Mouse (Mus musculus) left cerebral cortex, adult 18-20 months (tissue): ENCODE measurements at regions not wholly inside any gene's neighbourhood (a gene's known extent, or its start where the extent isn't known, plus 50 kb on each side); places are given as distances from the start of the nearest gene placed in this dataset.
A peak's percentile ranks its signal among the peaks of the same experiment; 100 is the strongest.

ENCODE experiments used
- DNase-seq, 2 experiments: peaks; one replicate each; pipeline ENCODE4 v3.0.0; 2021 to 2022; ENCODE audit warnings: low spot score in 2 of 2, mixed read lengths in 1 of 2

DNA sequence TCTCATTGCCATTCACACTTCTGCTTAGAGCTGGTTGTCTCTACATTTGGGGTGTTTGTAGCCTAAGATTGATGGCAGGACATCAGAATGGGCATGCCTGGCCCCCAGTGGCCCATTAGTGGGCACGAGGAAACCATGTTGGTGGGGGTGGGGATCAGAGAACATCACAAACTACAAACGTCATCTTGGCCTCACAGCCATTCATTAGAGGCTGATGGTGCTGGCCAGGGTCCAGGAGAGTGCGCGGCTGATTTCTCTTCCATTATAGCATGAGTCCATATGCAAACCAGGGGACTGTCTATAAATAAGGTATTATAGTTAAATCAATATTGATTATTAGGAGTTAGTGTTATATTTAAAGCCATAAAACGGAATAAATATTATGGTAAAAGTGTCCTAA lies 67.9 kb downstream of the 3100002H09Rik start:
- no peak for DNase-seq

DNA sequence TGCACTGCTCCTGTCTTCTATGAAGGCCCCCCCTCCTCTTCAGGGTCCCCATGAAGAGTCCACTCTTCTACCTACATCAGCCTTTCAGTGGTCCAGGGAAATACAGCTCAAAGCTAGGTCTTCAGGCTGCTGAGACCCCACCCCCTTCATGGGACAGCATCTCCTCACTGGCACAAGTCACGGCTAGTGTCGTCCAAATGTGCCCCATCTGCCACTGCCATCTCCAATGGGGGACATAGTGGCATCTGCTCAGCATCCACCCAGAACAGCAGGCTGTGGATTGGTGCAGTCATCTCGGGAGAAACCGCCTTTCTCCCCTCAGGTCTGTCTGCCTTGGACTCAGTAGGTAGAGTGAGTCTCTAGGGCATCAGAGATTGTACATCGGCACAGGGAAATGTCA lies 72.1 kb downstream of the 3100002H09Rik start:
- no peak for DNase-seq

DNA sequence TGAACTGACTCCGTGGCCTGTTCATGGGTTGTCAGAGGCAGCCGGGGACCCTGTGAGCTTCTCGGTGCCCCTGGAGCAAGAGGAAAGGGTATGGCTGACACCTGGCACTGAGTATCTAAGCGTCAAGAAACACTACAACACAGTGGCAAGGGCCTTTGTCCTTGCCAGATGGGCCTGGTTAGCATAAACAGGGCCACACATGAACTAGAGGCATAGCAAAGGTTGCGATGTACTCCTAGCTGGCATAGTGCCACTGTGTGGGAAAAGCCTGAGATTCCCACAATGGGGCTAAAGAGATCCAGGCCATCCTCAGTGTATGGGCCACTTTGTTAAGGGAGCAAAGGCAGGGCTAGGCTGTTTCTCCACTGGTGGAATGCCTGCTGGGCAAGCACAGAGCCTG lies 72.9 kb downstream of the 3100002H09Rik start:
- no peak for DNase-seq

DNA sequence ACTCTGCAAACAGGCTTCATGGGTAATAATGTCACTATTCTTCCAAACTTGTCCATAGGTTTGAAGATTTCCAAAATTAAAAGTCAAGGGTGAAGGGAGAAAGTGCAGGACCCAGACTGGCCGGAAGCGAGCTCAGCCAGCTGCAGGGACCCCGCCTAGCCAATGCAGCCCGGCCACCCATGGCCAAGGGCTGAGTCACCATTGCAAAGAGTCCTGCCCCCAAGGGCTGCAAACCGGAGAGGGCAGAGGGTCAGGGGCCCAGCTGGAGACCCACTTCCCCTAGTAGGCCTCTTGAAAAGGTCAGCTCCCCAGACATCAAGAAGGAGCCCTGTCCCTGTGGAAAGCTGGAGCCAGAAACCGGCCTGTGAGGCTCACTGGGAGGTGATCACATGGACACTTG lies 77.0 kb downstream of the 3100002H09Rik start:
- no peak for DNase-seq

DNA sequence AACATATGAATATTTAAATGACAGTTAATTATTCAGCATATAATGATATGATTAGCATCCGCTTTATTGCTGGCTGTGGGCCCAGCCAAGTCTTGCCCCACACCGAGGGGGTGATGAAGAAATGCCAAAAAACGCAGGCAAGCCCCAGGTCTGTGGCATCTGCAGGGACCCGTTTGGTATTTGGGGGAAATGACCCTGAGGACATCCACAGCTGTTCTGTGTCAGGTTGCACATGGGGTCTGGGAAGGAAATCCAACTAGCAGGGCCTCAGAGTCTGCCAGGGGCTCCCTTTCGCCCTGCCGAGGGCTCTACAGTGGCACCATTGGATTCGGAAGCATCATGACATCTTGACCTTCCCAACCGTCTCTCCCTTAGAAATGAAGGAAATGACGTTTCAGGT lies 80.0 kb downstream of the 3100002H09Rik start:
- no peak for DNase-seq

DNA sequence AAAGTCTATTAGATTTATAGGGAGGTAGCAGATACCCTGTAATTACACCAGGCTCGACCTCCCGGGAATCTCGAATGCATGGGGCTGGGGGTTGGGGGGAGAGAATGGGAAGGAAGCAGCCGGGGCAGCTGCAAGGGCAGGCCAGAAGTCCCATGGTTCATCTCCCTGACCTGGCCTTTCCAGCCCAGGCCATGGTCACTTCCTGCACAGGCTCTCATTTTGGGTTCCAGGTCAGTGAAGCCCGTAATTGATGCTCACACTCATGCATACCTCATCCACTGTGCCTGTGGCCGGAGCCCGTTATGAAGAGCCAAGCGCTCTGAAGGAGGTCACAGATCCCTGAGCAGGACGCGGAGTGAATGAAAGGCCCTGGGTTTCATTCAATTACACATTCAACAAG lies 83.8 kb downstream of the 3100002H09Rik start:
- DNase-seq = no peak

DNA sequence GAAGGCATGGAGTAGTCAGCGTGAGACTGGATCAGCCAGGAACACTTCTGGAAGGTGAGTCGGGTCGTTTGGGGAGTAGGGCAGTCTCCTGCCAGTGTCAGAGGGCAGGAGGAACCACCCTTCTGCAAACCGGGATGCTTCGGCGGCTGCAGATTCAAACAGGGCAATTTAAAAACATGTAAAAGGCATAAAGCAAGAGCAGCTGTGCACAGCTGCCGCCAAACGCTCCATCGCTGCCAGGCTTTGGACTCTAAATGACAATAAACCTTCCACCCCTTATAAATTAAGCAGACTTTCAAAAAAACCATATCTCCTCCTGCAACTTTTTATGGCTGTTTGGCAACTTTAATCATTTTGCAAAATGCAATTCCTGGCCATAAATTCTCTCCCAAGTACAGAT lies 84.2 kb downstream of the 3100002H09Rik start:
- DNase-seq = no peak

DNA sequence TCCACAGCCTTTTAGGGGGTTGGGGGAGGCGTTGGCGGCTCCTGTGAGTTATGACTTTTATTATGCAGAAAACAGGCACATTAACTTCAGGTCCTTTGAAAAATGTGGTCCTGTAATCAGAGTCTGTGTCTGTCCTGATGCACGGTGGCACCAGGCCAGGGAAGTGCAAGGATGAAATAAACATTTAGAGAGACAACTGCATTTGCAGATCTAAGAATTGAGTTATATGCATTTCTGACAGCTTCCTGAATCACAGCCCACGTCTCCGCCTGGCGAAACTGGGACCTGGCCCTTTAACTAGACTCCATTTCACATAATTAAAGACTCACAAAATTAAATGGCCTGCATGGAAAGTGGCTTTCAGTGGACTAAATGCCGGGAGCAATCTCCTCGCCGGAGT lies 90.3 kb downstream of the 3100002H09Rik start:
- DNase-seq = no peak

DNA sequence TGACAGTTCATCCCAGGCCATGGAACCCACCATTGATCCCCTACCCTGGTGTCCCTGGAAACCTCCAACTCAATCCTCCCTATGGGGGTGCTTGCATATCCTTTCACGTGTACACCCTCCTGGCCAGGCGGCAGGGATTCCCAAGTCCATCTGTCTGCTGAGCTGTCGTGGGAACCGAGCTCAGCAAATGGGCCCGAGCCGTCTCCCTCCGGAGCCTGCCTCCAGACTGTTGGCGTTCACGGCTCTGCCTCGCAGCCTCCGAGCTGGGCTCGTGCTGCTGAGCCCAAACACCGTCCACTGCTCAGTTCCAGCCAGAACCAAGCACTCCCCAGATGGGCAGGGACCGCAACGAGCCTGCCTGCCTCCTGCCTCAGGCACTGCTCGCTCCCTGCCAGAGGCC lies 98.8 kb downstream of the 3100002H09Rik start:
- peak; percentile 12 to 54 for DNase-seq

DNA sequence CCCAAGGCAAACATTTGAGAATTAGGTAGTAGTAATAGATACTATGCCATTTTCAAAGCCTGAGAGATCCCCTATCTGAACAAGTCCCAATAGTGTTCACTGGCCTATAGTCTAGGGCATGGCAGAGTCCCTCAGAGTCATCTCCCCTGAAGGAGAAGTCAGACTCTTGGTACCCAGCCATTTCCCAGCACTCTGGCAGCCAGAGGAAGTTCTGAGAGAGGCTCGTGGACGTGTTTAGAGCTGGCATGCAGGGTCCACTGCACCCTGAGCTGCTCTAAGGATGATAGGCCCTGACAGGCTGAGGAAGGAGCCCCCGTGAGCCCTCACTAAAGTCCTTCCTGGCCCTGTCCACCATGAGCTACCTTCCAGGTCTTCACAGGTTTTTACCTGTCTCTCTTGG lies 99.8 kb downstream of the 3100002H09Rik start:
- DNase-seq = no peak

DNA sequence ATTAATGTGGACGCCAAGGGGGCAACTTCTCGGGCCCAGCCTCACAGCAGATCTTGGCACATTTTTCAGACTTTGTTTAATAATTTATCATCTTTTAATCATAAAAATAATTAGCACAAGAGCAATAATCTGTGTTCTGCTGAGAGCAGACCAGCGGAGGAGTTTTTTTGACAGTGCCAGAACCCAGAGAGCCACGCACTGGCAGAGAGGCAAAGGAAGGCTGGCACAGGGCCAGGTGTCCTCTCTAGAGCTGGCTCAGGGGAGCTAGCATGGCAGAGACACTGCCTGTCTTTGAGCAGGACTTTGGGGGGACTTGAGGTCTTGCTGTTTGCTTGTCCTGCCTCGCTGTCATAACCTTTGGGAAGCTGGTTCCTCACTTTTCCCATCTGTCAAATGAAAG lies 100.9 kb downstream of the 3100002H09Rik start:
- peak; percentile 15 to 29 for DNase-seq

DNA sequence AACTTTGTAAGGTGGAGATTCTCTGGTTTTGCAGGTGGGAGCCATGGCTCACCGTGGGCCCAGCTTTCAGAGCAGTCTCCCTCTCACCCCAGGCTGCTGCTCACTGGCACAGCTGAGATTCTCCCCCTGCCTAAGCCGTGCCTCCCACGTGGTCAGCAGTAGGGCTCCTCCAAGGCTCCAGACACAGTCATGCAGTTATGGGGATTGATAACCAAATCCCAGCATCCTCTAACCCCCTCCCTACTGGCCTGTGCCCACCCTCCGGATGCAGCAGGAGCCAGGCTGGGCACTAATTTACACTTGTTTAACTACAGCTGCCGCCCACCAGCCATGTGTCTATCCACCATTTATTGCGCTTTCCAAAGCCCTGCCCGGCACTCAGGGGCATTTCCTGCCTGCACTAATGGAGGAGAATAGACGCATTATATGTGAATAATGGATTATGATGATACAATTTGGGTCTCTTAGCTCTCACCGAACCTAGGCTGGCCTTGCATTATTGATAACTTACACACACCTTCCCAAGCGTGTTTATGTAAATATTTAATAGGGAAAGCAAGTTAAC lies 104.4 kb downstream of the 3100002H09Rik start:
- DNase-seq = peak in 1 of 2 experiments; percentile 5

DNA sequence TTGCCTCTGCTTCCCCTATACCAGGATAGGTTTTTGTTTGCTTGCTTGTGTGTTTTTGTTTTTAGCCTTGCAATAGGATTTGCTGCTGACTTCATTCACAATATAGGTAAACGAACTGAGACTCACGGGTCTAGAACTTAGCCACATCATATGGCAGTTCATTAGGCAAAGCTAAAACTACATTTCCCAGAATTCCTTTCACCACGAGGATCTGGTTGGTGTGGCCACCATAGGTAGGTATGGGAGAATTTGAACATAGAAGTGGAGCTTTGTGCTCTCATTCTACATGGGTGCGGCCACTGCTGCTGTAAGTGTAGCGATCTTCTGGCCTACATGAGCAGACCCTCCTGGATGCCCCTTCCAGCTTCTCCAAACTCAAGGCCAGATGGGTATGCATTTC lies 108.8 kb downstream of the 3100002H09Rik start:
- DNase-seq = no peak

DNA sequence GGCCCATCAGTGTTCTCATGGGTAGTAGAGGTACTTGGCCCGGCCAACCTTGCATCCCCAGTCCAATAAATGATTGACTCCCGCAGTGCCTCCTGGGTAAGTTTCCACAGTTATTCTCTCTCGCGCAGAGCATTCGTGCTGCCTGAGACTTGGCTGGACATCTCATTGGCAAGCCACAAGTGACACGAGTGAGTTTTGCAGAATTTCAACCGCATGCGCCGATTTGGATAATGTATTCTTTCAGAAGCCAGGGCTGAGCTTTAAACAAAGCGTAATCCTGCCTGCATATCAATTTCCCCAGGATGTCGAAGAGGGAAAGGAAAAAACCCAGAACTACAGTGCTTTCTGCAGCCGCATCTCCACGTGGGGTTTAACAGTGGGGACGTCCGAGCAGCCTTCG lies 112.6 kb downstream of the 3100002H09Rik start:
- DNase-seq = peak; percentile 4 to 15

DNA sequence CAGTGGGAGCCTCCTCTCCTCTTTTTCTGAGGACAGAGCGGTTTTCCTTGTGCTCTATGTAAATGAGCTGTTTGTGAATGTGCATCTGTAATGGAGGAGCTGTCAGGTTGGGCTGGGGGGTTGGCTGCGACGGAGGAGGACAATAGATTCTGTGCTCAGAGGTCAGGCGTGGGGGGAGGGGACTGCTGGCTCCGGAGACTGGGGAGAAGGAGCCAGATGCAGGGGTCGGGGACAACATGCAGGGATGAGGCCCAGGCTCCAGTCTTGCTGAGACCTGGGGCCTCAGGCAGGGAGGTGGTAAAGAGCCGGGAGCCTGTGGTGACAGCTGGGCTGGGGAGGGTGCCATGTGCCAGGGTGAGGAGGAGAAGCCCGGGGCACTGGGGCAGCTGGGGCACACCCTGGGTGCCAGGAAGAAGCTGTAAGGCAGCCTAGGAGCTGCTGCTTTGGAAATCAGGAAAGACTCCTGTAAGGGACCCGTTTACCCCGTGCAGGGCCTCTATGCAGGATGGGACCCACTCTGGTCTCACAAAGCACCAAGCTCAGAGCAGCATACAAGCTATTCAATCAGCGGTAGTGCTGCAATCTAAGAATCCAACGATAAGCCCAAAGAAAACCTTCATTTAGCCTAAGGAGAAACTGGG lies 124.5 kb downstream of the 3100002H09Rik start:
- no peak for DNase-seq

DNA sequence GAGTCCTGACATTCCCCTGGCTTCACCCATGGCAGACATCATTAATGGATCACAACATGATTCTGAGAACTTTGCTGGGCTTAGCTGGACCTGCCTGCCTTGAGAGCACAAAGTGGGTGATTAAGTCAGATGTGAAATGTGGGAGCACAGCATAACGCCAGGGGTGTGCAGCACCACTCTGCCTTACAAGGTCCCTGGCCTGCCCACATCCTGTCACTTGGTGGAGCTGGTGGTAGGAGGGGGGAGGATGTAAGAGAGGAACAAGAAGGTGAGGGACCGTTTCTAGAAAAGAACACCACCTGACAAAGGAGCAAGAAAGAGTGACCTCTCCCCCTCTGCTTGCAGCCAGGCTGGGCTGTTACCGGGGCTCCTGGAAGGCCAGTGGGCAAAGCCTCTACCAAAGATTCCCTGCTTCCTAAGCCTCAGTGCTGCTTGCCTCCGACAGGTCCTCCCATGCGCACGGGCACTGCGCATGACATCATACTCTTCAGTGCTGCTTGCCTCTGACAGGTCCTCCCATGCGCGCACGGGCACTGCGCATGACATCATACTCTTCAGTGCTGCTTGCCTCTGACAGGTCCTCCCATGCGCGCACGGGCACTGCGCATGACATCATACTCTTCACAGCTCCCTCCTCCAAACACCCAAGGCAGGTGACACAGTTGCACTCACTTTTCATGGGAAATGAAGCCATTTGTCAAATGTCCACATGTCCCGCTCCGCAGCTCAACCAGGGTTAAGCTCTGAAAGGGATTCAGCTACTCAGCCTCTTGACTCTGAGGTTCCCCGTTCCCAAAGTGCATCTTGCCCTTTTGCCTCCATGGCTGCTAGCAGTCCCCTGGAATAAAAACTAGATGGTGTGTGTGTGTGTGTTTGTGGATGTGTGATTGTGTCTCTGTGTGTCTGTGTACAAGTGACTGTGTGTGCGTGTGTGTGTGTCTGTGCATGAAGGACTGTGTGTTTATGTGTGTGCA lies 125.7 kb downstream of the 3100002H09Rik start:
- DNase-seq = no peak

DNA sequence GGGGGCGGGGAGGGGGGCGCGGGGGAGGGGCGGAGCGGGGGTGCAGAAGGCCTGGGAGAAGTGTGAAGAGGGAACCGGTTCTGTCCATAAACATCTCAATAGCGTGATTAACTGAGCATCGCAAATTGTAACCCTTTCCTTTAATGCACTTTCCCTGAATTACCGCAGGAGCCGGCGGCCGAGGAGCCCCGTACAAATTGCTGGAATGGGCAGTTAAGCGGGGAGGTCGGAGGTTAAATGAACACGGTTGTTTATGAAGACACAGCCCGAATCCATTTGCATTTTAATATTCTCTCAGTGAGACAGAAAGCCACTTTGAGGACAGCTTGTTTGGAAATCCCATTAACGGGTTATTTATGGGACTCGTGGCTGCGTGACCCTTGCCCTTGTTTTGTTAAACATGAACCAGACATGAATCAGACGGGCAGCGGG lies 132.7 kb downstream of the 3100002H09Rik start:
- no peak for DNase-seq

DNA sequence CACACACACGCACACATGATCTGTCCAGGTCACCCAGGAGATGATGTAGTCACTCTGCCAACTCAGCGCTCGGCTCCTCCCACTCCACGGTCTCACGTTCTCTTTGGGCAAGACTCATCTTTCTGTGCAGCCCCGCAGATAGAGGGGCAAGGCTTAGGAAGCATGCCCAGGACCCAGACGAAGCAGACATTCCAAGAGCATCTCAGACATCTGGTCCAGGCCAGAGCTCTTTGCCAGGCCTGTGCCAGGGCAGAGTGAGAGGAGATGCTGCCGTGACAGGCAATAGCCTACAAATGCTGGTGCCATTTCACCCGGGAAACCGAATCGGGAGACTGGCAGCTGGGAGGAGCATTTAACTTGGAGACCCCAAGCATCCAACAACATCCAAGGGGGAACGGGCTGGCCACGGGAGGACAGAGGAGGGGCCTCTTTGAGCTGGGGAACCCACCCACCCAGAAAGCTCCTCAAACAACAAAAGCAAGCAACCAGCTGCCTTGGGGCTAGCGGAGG lies 133.2 kb downstream of the 3100002H09Rik start:
- no peak for DNase-seq

DNA sequence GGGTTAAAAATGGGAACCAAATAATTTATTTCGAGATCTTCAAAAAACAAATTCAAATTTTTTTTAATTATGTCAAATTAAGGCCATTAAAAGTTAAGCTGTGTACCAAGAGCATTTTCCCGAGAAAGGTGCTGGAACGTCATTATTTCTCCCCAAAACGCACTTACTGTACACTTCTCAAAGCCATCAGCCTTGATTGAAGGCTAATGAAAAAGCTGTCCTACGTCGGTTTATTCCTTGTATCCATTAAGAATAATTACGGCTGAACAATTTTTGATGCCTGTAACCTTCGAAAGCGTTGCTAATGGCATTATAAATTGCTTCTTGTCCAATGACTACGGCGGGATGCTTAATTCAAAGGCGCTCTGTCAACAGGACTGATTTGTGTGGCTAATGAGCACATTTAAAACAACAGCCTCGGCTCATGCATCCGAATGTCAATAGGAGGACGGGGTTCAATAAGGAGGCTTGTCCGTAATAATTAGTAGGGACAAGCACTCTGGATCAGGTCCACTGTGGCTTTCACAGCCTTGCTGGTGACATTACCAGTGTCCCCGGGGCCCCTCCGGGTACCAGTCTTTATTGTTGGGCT lies 145.3 kb downstream of the 3100002H09Rik start:
- no peak for DNase-seq

DNA sequence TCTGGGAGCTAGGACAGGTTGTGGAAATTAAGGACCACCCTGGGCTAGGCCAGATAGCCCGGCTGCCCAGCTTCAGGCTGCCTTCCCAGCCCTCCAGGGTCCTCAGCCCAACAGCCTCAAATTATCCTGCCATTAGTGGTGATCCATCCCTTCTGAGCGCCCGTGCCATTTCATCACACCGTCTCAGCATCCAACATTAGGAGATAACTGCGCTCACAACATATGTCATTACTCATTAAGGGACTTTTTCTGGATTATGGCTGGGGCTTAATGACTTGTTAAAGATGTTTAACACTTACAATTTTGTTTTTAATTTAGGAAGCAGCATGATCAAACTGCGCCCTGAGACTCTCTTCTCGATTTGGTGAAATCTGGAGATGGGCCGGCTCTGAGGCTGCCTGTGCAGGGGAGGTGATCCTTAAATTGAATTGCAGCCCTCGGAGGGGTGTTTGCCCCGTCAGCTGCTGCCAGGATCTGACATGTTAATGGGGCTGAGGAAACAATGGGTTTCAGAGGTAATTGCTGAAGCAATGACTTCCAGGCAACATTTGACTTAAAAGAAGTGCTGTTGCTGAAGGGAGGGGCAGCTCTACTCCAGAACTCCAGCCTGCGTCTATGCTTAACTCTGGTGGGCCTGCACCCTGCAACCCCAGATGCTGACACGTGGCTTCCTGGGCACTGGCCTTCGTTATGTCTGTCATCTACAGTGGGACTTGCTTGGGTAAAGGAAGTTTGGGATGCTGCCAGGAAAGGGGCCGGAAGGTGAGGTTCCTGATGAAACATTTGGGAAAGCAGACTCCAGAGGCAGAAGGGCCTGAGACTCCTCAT lies 154.9 kb downstream of the 3100002H09Rik start:
- DNase-seq = no peak

DNA sequence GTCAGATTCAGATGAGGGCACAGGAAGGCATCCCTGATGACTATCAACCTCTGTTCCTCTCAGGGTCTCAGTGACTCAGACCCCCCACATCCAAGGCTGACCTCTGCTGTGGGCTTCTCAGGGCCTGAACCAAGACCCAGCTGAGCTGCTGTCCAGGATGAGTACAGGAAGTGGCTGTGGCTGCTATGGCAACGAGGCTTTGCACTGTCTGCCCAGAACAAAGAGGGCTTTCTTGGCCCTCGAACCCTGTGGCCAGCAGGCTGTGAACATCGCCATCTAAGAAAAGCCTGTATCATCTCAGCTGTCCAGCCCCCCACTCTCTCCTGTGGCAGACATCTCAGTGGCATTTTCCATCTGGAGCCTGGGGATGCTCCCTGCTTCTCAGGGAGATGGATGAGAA lies 159.5 kb downstream of the 3100002H09Rik start:
- DNase-seq = no peak
